Mouse (Mus musculus) ovary, postnatal 10 days (tissue): ENCODE data around the gene Plekhh1.

Experiments
- DNase-seq: peaks from one replicate; pipeline ENCODE4 v3.0.0; 2022; ENCODE audit warnings: low spot score

Gene Plekhh1

GRCm38 (mm10) chr12:79070736-79071333 lies 41.9 kb downstream of the Plekhh1 start:
- DNase-seq: no peak

- no peak for DNase-seq
Measured at GRCm38 (mm10) chr12:79072576-79072975, 43.6 kb downstream of the Plekhh1 start.

GRCm38 (mm10) chr12:79073362-79073761 lies 44.4 kb downstream of the Plekhh1 start:
- no peak for DNase-seq

- peak; percentile 64 for DNase-seq
Measured at GRCm38 (mm10) chr12:79089182-79089812, 60.3 kb downstream of the Plekhh1 start, which contains the start of gene Pigh. TSS of gene Pigh (minus strand) at chr12:79089651.

- DNase-seq: no peak
Measured at GRCm38 (mm10) chr12:79092569-79092968, 63.6 kb downstream of the Plekhh1 start.

- no peak for DNase-seq
Measured at GRCm38 (mm10) chr12:79097106-79097752, 68.3 kb downstream of the Plekhh1 start.

GRCm38 (mm10) chr12:79103773-79104172 lies 74.8 kb downstream of the Plekhh1 start:
- no peak for DNase-seq

- DNase-seq: no peak
Measured at GRCm38 (mm10) chr12:79104544-79104943, 75.6 kb downstream of the Plekhh1 start.

- DNase-seq: no peak
Measured at GRCm38 (mm10) chr12:79105312-79105711, 76.3 kb downstream of the Plekhh1 start.

- no peak for DNase-seq
Measured at GRCm38 (mm10) chr12:79118991-79119390, 90.0 kb downstream of the Plekhh1 start.

- DNase-seq: no peak
Measured at GRCm38 (mm10) chr12:79122820-79123219, 93.9 kb downstream of the Plekhh1 start.

GRCm38 (mm10) chr12:79130299-79131177 lies 101.6 kb downstream of the Plekhh1 start, which contains the start of gene Arg2:
TSS of gene Arg2 (plus strand) at chr12:79130777.
- peak; percentile 27 for DNase-seq
